Mouse (Mus musculus) layer of hippocampus, adult 8-10 months (tissue): ENCODE measurements at regions not wholly inside any gene's neighbourhood (a gene's known extent, or its start where the extent isn't known, plus 50 kb on each side); places are given as distances from the start of the nearest gene placed in this dataset.
A peak's percentile ranks its signal among the peaks of the same experiment; 100 is the strongest.
"Not testable (repeated sequence)": the region's sequence is repeated elsewhere in the genome, so short reads cannot be mapped to it uniquely, and the experiment has no call there.

Experiments used
- DNase-seq, 2 experiments: peaks; one replicate each; pipeline ENCODE4 v3.0.0; 2022; ENCODE audit warnings: low spot score in 2 of 2

GRCm38 (mm10) chr14:46596696-46597359, 163.5 kb upstream of the Cdkn3 start:
- no peak for DNase-seq

- no peak for DNase-seq
Measured at GRCm38 (mm10) chr14:46594151-46594550, 166.2 kb upstream of the Cdkn3 start.

GRCm38 (mm10) chr14:46591753-46592359, 168.5 kb upstream of the Cdkn3 start:
- DNase-seq = no peak

- no peak for DNase-seq
Measured at GRCm38 (mm10) chr14:46591211-46591610, 169.1 kb upstream of the Cdkn3 start.

- no peak for DNase-seq
Measured at GRCm38 (mm10) chr14:46586093-46586492, 174.2 kb upstream of the Cdkn3 start.

- no peak for DNase-seq
Measured at GRCm38 (mm10) chr14:46578051-46579000, 182.0 kb upstream of the Cdkn3 start.

GRCm38 (mm10) chr14:46575889-46576288, 184.5 kb upstream of the Cdkn3 start:
- no peak for DNase-seq

- DNase-seq = no peak
Measured at GRCm38 (mm10) chr14:46575414-46575813, 184.9 kb upstream of the Cdkn3 start.

GRCm38 (mm10) chr14:46573401-46573800, 182.9 kb upstream of the Bmp4 start:
- DNase-seq = no peak

- not testable (repeated sequence) for DNase-seq
Measured at GRCm38 (mm10) chr14:46572972-46573371, 182.5 kb upstream of the Bmp4 start.

GRCm38 (mm10) chr14:46571841-46572240, 181.4 kb upstream of the Bmp4 start:
- DNase-seq = no peak

GRCm38 (mm10) chr14:46569273-46569672, 178.8 kb upstream of the Bmp4 start:
- DNase-seq = no peak

GRCm38 (mm10) chr14:46567411-46567780, 176.9 kb upstream of the Bmp4 start:
- no peak for DNase-seq

- DNase-seq = no peak
Measured at GRCm38 (mm10) chr14:46566681-46567410, 176.4 kb upstream of the Bmp4 start.

- peak; percentile 14 to 40 for DNase-seq
Measured at GRCm38 (mm10) chr14:46564998-46565397, 174.5 kb upstream of the Bmp4 start.

GRCm38 (mm10) chr14:46562016-46562415, 171.5 kb upstream of the Bmp4 start:
- DNase-seq = no peak

GRCm38 (mm10) chr14:46553239-46553638, 162.8 kb upstream of the Bmp4 start:
- no peak for DNase-seq

- no peak for DNase-seq
Measured at GRCm38 (mm10) chr14:46546146-46546545, 155.7 kb upstream of the Bmp4 start.

GRCm38 (mm10) chr14:46539466-46540187, 149.2 kb upstream of the Bmp4 start:
- DNase-seq = no peak

GRCm38 (mm10) chr14:46536002-46536762, 145.7 kb upstream of the Bmp4 start:
- no peak for DNase-seq
